Mouse (Mus musculus) heart, embryonic 13.5 days (tissue): ENCODE data around the gene Babam2. TPM values are rescaled to one million over a fixed set of nuclear protein-coding genes. Genes with fewer than 3 reads are reported as not detected.

ENCODE experiments used
- ATAC-seq: fragments of 200-750 bp; cut with Nextera tagmentation; 2 replicates; pipeline ENCODE4 v1.8.0; 2017; ENCODE audit warnings: moderate TSS enrichment; ENCODE audit not compliant: insufficient number of reproducible peaks, low FRiP score, low TSS enrichment; ENCODE audit errors: extremely low read depth
- H3K27ac ChIP-seq: fragments of 300-500 bp; sonication (generic); replicated peaks from 2 replicates; pipeline ENCODE4 v1.5.1; 2015; ENCODE audit warnings: moderate library complexity, mild to moderate bottlenecking, inconsistent platforms
- H3K27me3 ChIP-seq: fragments of 300-500 bp; sonication (generic); replicated peaks from 2 replicates; pipeline ENCODE4 v1.6.1; 2015; ENCODE audit warnings: mild to moderate bottlenecking, inconsistent platforms
- H3K36me3 ChIP-seq: fragments of 300-500 bp; sonication (generic); 2 replicates; pipeline ENCODE4 v1.6.1; 2015; ENCODE audit warnings: mild to moderate bottlenecking, inconsistent platforms
- H3K4me1 ChIP-seq: fragments of 300-500 bp; sonication (generic); 2 replicates; pipeline ENCODE4 v1.6.1; 2015; ENCODE audit warnings: inconsistent platforms
- H3K4me2 ChIP-seq: fragments of 300-500 bp; sonication (generic); 2 replicates; pipeline ENCODE4 v1.6.1; 2015; ENCODE audit warnings: inconsistent platforms, mild to moderate bottlenecking, moderate library complexity
- H3K4me3 ChIP-seq: fragments of 300-500 bp; sonication (generic); 2 replicates; pipeline ENCODE4 v1.5.1; 2015; ENCODE audit warnings: moderate library complexity, mild to moderate bottlenecking, inconsistent platforms
- H3K9ac ChIP-seq: fragments of 300-500 bp; sonication (generic); 2 replicates; pipeline ENCODE4 v1.6.1; 2015; ENCODE audit warnings: inconsistent platforms, mild to moderate bottlenecking, moderate library complexity
- H3K9me3 ChIP-seq: fragments of 300-500 bp; sonication (generic); 2 replicates; pipeline ENCODE4 v1.6.1; 2016; ENCODE audit warnings: inconsistent platforms
- WGBS: fragments of 180-500 bp; shearing (Covaris S2); methylation state at CpG from one replicate; pipeline ENCODE4 v1.1.7; 2015; ENCODE audit warnings: mixed read lengths; 5-methylcytosine and 5-hydroxymethylcytosine counted together
- polyA plus RNA-seq: library from polyadenylated mRNA; unstranded; fragments of >200 nt; fragmentation: Nextera tagmentation; extraction: Ambion mirVana; gene quantifications from 2 replicates; pipeline ENCODE4 v1.2.1, GENCODE M21; 2015

The Babam2 gene
- polyA plus RNA-seq, 1 experiment from 2014 or later, result 43.3 TPM

DNA sequence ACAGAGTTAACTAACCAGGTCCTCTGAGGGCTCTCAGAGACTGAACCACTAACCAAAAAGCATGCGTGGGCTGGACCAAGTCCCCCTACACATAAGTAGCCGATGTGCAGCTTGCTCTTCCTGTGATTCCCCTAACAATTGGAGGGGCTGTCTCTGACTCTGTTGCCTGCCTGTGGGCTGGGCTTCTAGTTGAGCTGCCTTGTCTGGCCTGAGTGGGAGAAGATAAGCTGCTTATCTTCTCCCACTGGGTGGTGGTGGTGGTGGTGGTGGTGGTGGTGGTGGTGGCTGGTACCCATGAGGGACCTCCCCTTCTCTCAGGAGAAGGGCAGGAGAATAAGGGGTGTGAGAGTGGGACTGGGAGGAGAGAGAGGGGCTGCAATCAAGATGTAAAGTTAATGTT lies 11.4 kb upstream of the Babam2 start:
- no peak overlapping the region for H3K4me3 ChIP-seq
- no peaks in the 10 kb centered on the region for H3K27me3 ChIP-seq
- peak; percentile 42; the same call in 1 of the 2 replicates for ATAC-seq
- H3K36me3 ChIP-seq, result no peaks in the 10 kb centered on the region
- H3K4me2 ChIP-seq, result no peak overlapping the region
- WGBS, result 43% methylated on average over 2 of the region's 2 CpGs
- no peak overlapping the region for H3K27ac ChIP-seq
- no peak overlapping the region for H3K9ac ChIP-seq
- H3K4me1 ChIP-seq, result 0 out of 2 replicates have a peak, but pooled peaks cover 6% of the 10 kb centered on the region
- H3K9me3 ChIP-seq, result no peaks in the 10 kb centered on the region

DNA sequence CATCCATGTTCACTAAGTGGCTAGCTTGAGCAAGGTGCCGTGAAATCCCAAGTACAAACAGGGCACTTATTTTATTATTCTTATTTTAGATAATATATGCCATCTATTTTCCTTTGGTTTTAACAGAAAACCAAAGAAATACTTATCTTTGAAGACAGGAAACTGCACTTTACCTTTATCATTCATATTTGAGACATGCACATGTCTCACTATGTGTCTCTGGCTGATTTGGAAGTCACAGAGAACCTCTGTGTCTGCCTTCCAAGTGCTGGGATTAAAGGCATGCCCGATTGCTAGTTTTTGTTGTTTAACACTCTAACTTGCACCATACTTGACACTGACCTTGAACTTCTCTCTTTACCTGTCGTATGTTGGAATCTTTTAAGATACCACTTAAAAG lies 9.5 kb upstream of the Babam2 start:
- Histone ChIP-seq H3K36me3 (no peaks in the 10 kb centered on the region), H3K9ac (no peak overlapping the region), H3K27ac (no peak overlapping the region), H3K9me3 (no peaks in the 10 kb centered on the region), H3K4me2 (no peak overlapping the region), H3K27me3 (no peaks in the 10 kb centered on the region), H3K4me3 (no peak overlapping the region), H3K4me1 (peaks cover 17% of the 10 kb centered on the region)
- no peak for ATAC-seq
- WGBS, result 82% methylated on average over 3 of the region's 3 CpGs

DNA sequence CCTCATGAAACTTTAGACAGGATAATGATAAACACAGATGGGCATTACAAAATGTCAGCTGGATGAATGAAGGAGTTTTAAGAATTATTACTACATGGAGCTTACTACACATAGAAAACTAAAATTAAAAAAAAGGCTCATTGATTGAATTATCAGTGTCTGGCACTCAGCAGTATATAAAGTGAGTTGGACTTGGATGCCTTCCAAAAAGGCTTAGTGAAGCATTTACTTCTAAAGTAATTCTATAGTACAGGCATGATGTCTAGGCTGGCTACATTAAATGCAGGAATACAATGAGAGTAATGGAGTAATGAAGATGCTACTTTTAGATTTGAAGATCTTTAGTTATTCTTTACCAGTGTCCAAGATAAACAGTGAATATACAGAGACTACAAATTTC lies 4.3 kb upstream of the Babam2 start:
- H3K4me1 ChIP-seq, result peaks cover 22% of the 10 kb centered on the region
- H3K9me3 ChIP-seq, result no peaks in the 10 kb centered on the region
- H3K4me2 ChIP-seq, result no peak overlapping the region
- H3K27ac ChIP-seq, result no peak overlapping the region
- H3K36me3 ChIP-seq, result no peaks in the 10 kb centered on the region
- no peaks in the 10 kb centered on the region for H3K27me3 ChIP-seq
- ATAC-seq, result no peak
- H3K9ac ChIP-seq, result no peak overlapping the region
- no peak overlapping the region for H3K4me3 ChIP-seq

DNA sequence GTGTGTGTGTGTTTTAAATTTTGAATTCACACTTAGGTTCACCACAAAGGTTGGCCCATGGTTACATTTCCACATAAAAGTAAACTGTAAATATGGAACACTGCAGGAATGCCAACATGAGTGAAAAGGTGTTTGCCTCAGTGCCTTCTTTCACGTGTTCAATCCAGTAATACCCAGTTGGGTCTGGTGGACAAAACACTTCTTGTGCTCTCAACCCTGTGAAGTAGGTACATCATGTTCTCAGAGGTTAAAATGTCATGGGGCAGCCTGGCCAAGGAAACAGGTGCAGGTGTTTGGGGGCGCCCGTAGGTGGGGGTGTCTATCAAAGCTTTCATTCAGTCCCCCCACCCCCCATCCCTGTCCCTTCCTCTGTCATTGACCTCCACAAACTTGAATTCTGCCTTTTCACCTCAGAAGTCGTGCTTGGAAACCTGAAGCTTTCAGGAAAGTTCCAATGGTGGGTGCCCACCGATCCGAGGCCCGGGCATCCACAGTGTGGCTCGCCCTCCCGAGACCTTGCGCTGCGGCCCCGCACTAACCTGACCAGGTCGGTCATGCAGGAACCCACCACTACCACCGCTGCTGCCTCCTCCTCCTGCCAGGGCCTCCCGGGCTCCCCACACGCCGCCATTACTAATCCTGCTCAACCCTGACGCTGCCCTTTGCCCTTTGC lies 377 bp upstream of the Babam2 start, which contains the start of gene Rbks:
Gene Rbks, minus strand, starts transcription at position 657 of the 673 bp plus-strand sequence.
- peak within 1 kb of the TSS; percentile 83 for H3K4me2 ChIP-seq
- H3K36me3 ChIP-seq, result peaks cover 3% of the 10 kb centered on the region
- no peak for ATAC-seq
- H3K9me3 ChIP-seq, result no peaks in the 10 kb centered on the region
- H3K4me3 ChIP-seq, result peak within 1 kb of the TSS; percentile 80
- no peaks in the 10 kb centered on the region for H3K27me3 ChIP-seq
- H3K9ac ChIP-seq, result peak within 1 kb of the TSS; percentile 93
- 10% methylated on average over 18 of the region's 18 CpGs for WGBS
- peaks cover 25% of the 10 kb centered on the region for H3K4me1 ChIP-seq
- H3K27ac ChIP-seq, result peak within 1 kb of the TSS; percentile 96

DNA sequence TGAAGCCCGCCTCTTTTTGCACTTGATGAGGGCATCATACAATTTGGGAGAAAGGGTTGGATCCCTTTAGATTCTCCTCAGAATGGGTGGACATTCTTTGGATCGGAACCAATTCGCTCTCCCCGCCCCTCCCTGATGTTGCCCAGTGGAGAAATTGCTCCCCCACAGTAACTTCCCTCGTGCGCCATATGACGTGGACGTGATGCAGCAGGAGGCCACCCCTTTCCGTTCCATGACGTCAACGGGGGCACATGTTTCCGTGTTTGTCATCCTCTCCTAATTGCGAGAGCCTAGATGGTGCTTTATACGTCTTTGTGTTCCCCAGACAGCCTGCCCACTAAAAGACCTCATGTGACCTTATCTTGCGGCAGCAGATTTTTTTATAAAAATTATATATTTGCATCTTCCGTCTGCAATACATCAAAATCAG lies 828 bp downstream of the Babam2 start:
- peak overlapping the region; percentile 93 for H3K9ac ChIP-seq
- ATAC-seq, result peak; percentile 55; the same call in 1 of the 2 replicates
- H3K9me3 ChIP-seq, result no peaks in the 10 kb centered on the region
- H3K27ac ChIP-seq, result peak overlapping the region; percentile 96
- peak overlapping the region; percentile 80 for H3K4me3 ChIP-seq
- peak overlapping the region; percentile 83 for H3K4me2 ChIP-seq
- WGBS, result 5% methylated on average over 16 of the region's 16 CpGs
- H3K27me3 ChIP-seq, result no peaks in the 10 kb centered on the region
- peaks cover 14% of the 10 kb centered on the region for H3K36me3 ChIP-seq
- peaks cover 17% of the 10 kb centered on the region for H3K4me1 ChIP-seq

DNA sequence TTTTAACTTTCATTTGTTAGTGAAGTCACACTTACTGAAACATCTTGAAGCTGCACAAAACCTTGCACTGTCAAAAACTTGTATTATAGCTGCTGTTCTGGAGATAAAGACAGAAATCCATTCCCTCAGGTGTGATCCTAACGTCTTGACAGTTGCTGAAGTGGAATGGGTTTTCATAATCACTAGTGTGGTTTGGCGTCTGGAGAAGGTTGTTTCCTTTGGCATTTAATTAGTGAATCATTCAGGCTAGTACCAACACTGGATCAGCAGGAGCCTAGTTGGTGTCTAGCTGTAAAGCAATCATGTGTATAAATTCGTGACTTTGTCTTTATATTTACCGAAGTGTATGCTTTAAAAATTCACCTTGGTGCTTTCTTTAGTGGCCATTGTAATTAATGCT lies 1.4 kb downstream of the Babam2 start:
- Histone ChIP-seq H3K36me3 (peaks cover 20% of the 10 kb centered on the region), H3K4me3 (0 out of 2 replicates have a peak overlapping the region, but pooled peaks have one; percentile 1), H3K4me2 (peak overlapping the region; percentile 83), H3K27ac (0 out of 2 replicates have a peak overlapping the region, but pooled peaks have one; percentile 13), H3K27me3 (no peaks in the 10 kb centered on the region), H3K4me1 (peaks cover 14% of the 10 kb centered on the region), H3K9ac (no peak overlapping the region), H3K9me3 (no peaks in the 10 kb centered on the region)
- 56% methylated on average over 4 of the region's 4 CpGs for WGBS
- no peak for ATAC-seq

DNA sequence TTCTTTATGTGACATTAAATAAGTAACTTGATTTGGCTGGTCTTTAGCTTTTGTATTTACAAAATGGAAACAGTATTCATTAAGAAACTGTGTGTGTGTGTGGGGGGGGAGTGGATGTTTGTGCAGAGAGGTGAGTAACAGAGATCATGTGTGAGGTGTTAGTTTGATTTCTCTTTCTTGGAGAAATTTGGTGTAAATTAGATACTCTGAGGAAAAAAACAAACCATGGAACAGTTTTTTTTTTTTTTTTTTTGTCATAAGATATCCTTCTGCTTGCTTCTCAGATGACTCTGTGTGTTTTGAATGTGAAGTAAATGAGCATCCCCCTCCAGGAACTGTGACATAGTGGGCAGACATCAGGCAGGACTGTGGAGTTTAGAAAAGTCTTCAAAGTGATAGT lies 1.9 kb downstream of the Babam2 start:
- Histone ChIP-seq H3K27me3 (no peaks in the 10 kb centered on the region), H3K4me1 (peaks cover 14% of the 10 kb centered on the region), H3K4me3 (0 out of 2 replicates have a peak overlapping the region, but pooled peaks have one; percentile 1), H3K36me3 (peaks cover 22% of the 10 kb centered on the region), H3K9ac (no peak overlapping the region), H3K4me2 (peak overlapping the region; percentile 83), H3K27ac (0 out of 2 replicates have a peak overlapping the region, but pooled peaks have one; percentile 13), H3K9me3 (no peaks in the 10 kb centered on the region)
- no peak for ATAC-seq

DNA sequence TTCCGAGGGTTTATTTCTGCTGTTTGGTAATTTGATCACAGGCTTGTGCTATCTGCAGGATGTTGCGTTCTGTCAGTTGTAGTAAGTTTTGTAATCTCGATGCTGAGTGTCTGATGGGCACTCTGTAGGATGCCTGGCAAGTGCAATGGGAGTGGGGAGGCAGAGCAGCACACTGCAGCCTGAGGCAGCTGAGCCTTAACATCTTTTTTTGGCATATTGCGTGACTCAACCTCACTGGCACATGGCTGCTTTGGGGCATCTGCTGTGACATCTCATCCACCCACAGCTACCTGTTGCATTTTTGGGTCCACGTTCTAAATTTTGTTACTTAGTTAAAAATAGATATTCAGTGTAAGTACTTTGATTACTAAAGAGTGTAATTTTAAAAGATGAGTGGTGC lies 7.5 kb downstream of the Babam2 start:
- Histone ChIP-seq H3K36me3 (peaks cover 48% of the 10 kb centered on the region), H3K4me2 (no peak overlapping the region), H3K9ac (no peak overlapping the region), H3K4me1 (no peaks in the 10 kb centered on the region), H3K9me3 (no peaks in the 10 kb centered on the region), H3K27ac (no peak overlapping the region), H3K27me3 (no peaks in the 10 kb centered on the region), H3K4me3 (no peak overlapping the region)
- no peak for ATAC-seq
- 77% methylated on average over 5 of the region's 5 CpGs for WGBS

DNA sequence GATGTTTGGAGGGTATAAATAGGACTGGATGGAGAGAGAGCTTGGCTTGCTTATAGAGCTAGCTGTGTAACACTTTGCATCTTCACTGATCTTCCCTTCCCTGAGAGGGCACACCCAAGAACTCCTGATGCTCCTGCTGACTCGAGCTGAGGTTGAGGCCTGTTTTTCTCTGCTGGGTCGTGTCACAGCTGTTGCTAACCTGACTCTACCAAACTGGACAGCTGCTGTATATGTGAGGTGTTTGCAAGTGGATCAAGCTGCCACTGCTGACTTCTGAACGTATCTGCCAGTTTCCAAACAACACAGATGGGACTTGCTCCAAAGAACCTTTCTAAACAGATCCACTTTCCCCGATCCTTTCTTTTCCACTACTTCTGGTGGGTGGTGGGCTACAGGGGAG lies 9.3 kb downstream of the Babam2 start:
- H3K4me2 ChIP-seq, result no peak overlapping the region
- no peaks in the 10 kb centered on the region for H3K9me3 ChIP-seq
- H3K27ac ChIP-seq, result no peak overlapping the region
- 81% methylated on average over 4 of the region's 4 CpGs for WGBS
- H3K27me3 ChIP-seq, result no peaks in the 10 kb centered on the region
- peaks cover 57% of the 10 kb centered on the region for H3K36me3 ChIP-seq
- H3K4me3 ChIP-seq, result no peak overlapping the region
- ATAC-seq, result no peak
- H3K4me1 ChIP-seq, result no peaks in the 10 kb centered on the region
- no peak overlapping the region for H3K9ac ChIP-seq

DNA sequence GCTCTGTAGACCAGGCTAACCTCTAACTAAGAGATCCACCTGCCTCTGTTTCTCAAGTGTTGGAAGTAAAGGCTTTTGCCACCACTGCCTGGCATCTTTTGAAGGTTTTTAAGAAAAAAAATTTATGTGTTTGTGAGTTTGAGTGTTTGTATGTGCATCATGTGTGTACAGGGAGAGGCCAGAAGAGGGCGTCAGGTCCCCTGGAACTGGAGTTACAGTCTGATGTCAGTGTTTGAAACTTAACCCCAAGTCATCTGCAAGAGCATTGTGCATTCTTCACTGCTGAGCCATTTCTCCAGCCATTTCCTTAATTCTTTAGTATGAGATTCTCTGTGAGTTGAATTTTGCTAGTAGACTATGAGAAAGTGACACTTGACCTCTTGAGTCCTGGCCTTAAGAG lies 11.9 kb downstream of the Babam2 start:
- H3K9me3 ChIP-seq, result no peaks in the 10 kb centered on the region
- no peak overlapping the region for H3K27ac ChIP-seq
- peaks cover 14% of the 10 kb centered on the region for H3K4me1 ChIP-seq
- 65% methylated on average over 1 of the region's 1 CpGs for WGBS
- H3K27me3 ChIP-seq, result no peaks in the 10 kb centered on the region
- ATAC-seq, result no peak
- no peak overlapping the region for H3K9ac ChIP-seq
- no peak overlapping the region for H3K4me3 ChIP-seq
- peaks cover 36% of the 10 kb centered on the region for H3K36me3 ChIP-seq
- no peak overlapping the region for H3K4me2 ChIP-seq

DNA sequence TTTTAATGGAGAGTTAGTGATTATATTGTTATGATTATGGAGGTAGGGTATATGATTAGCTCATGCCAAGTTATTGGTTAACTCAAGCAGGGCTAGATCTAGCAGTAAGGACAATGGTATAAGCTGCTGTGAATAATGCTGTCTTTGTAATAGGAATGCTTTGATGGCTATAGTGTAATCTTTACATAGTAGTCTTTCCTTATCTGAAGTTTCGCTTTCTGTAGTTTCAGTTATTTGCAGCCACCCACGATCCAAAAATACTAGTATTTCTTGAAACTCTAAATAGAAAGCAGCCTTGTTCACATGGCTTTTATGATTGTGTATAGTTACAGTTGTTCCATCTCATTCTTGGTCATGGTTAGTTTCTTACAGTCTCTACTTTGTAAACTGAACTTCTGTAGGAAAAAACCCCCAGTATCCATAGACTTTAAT lies 15.8 kb downstream of the Babam2 start:
- Histone ChIP-seq H3K36me3 (peaks cover 18% of the 10 kb centered on the region), H3K9ac (no peak overlapping the region), H3K9me3 (no peaks in the 10 kb centered on the region), H3K4me2 (no peak overlapping the region), H3K4me1 (peaks cover 23% of the 10 kb centered on the region), H3K27ac (0 out of 2 replicates have a peak overlapping the region, but pooled peaks have one; percentile 31), H3K4me3 (no peak overlapping the region), H3K27me3 (no peaks in the 10 kb centered on the region)
- 55% methylated on average over 2 of the region's 2 CpGs for WGBS
- no peak for ATAC-seq

DNA sequence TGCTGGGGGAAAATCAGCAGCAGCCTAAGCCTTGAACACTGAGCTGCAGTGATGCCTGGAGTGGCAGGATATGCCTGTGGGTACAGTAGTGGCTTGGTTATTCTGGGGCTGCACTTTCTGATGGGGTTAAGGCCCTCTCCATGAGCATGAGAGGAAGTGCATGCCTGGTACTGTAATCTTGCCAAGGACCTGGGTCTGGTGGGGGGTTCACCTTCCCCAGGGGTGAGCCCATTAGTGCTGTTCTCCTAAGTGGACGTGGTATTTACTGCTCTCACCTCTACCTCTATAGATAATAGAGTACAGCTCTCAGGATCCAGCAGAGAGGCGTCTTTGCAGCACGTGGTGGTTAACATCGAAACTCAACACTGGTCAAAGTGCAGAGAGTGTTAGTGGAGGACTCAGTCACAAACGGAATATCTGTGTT lies 16.4 kb downstream of the Babam2 start:
- H3K4me2 ChIP-seq, result no peak overlapping the region
- H3K27ac ChIP-seq, result peak overlapping the region; percentile 31; the same call in 1 of the 2 replicates
- H3K27me3 ChIP-seq, result no peaks in the 10 kb centered on the region
- peaks cover 23% of the 10 kb centered on the region for H3K4me1 ChIP-seq
- H3K9ac ChIP-seq, result no peak overlapping the region
- H3K4me3 ChIP-seq, result no peak overlapping the region
- WGBS, result 38% methylated on average over 5 of the region's 5 CpGs
- no peak for ATAC-seq
- peaks cover 18% of the 10 kb centered on the region for H3K36me3 ChIP-seq
- no peaks in the 10 kb centered on the region for H3K9me3 ChIP-seq
